Mouse (Mus musculus) neural tube, embryonic 10.5 days (tissue): Measurements from ENCODE around the gene Mrpl43.
A peak's percentile ranks its signal among the peaks of the same experiment; 100 is the strongest.
"Not testable (repeated sequence)": the region's sequence is repeated elsewhere in the genome, so short reads cannot be mapped to it uniquely, and the experiment has no call there.

ENCODE experiments used
- DNase-seq: peaks from one replicate; pipeline ENCODE4 v3.0.0-alpha.2; 2017; ENCODE audit warnings: low spot score; ENCODE audit errors: extremely low spot score

The Mrpl43 gene

GRCm38 (mm10) chr19:45005957-45006712 is at the start of gene Mrpl43:
TSS of gene Mrpl43 (minus strand) at chr19:45006442.
- DNase-seq: peak; percentile 98

GRCm38 (mm10) chr19:45054892-45055690 is 48.8 kb upstream of the Mrpl43 start:
- DNase-seq: no peak

DNA sequence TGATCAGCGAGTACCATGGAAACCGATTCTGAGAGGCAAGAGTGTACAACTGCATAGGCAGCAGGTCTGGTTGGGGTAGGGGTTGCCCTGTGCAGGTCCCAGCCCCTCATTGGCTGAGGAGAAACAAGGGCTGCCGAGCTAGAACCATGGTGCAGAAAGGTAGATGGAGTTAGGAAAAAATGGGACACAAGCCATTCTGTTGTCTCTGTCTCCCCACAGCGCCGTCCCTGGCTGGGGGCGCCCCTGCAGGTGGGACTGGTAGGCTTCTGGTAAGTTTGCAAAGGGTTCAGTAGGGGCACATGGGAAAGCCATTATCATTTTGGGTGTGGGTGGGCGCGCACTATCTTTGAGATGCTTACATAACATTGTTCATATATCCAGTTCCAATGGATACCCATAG is 47.2 kb upstream of the Mrpl43 start:
- no peak for DNase-seq

DNA sequence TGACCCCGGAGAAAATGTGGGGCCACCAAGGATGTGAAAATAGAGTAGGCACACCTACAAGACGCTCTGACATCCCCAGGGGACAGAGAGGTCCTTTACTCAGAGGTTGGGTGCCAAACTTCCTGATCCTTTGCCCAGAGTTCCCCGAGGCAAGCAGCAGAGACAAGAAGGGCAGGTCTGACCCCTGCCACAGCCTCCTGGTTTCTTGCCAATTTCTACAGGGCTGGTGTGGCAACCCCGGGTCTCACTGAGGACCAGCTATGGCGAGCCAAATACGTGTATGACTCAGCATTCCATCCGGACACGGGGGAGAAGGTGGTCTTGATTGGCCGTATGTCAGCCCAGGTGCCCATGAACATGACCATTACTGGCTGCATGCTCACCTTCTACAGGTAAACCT is 43.3 kb upstream of the Mrpl43 start:
- DNase-seq: no peak

- no peak for DNase-seq
Observed at GRCm38 (mm10) chr19:45048644-45049365, 42.6 kb upstream of the Mrpl43 start.

DNA sequence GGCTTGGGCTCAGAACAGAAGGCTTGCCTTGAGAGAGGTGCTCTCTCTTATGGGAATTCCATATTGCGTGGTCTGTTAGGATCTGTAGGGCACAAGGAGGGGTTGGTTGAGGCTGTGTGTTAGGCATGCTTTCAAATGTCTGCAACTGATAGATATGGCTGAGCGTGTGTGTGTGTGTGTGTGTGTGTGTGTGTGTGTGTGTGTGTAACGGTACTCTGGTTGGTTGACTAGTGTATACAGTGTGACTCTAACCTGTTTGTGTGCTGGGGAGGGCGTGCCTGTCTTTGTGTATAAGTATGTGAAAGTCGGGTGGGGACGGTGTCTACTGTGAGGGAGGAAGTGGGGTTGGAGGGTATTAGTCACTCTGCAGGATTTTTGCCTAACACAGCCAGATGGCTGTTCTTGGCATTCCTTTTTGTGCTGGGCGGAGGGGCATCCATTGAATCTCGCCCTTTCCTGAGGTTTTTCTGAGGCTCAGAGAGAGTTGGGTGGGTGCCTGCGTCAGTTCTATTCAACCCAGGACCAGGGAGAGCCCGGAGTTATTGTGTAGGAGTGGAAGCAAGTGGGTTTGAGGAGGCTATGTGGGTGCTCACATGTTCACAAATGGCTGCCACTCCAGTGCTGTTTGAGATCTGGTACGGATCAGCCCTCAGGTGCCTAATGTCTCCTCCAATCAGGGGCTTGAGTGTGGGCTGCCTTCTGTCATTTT is 41.8 kb upstream of the Mrpl43 start:
- no peak for DNase-seq

DNA sequence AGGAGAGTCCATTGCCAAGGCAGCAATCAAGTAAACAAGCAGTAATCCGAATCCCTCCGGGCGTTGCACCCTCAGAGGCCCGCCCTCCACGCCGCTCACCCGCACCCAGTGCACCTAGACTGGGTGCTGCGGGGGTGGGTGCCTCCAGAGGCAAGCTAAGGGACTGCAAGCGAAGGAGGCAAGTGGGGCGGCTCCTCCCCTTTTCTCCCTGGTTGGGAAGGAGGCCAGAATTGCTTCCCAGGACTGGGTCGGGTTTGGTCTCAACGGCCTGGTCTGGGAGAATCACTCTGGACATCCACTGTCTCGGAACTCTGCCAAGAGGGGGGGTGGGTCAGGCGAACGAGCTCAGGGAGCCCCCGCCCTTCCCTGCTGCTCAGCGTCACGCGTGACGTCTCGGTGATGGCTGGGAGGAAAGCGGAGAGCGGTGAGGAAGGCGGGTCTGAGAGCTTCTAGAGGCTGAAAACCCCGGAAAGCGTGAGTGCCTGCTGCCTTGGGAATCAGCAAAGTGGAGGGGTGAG is 41.2 kb upstream of the Mrpl43 start, which contains the start of gene Sfxn3:
Gene Sfxn3, plus strand, starts transcription at position 87 of the 518 bp plus-strand sequence.
- DNase-seq: peak; percentile 85

DNA sequence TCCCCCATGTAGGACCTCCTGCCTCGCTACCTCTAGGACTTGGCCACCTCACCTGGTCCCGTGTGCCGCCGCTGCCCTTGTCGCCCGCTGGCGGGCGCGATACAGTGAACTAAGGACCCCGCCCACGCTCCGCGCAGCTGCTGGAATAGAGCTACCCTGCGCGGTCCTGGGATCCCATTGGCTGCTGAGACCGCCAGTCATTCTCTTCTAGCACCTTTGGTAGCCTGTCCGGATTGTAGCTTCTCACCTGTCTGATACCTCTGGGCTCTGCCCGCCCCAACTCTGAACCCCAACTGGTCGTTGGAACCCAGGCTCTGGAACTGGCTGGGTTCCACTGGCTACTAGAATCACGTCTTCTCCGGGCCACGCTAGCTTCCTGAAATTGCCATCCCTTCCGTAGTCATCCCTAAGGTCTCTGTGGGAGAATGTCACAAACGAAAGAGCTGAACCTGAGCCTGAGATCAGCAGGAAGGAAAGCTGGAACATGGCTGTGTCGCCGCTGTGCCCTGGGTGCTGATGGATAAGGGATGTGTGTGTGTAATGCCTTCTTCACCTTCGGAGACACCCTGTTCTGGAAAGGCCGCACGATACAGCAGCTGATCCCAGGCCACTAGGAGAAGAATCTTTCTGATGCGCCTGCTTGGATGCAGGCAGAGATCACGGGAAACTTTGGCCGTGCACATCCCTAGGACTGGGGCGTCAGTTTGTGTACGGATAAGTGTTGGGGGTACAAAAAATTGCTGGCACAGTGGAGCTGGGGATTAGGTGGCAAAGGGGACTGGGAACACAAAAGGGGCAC is 40.5 kb upstream of the Mrpl43 start:
- DNase-seq: no peak

DNA sequence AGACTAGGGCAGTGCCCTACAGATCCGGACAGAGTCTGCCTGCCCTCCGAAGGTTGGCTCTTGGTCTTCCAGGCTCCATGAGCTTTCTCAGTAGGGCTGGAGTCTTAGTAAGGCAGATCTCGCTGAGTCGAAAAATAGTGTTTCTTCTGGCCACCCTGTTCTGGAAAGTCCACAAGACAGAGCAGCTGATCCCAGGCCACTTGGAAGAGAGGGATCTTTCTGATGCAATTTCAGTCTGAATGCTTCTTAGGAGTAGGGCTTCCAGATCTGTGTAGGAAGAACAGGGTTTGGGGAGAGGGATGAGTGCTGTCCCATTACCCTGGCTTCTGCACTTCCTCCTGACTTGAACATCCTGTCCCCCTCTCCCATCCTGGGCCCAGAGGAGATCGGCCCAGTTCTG is 39.4 kb upstream of the Mrpl43 start, which contains the start of gene Pdzd7:
Gene Pdzd7, minus strand, starts transcription at position 67 of the 400 bp plus-strand sequence.
- no peak for DNase-seq

- no peak for DNase-seq
Observed at GRCm38 (mm10) chr19:45045236-45045635, 39.0 kb upstream of the Mrpl43 start.

- no peak for DNase-seq
Observed at GRCm38 (mm10) chr19:45044389-45044927, 38.2 kb upstream of the Mrpl43 start.

DNA sequence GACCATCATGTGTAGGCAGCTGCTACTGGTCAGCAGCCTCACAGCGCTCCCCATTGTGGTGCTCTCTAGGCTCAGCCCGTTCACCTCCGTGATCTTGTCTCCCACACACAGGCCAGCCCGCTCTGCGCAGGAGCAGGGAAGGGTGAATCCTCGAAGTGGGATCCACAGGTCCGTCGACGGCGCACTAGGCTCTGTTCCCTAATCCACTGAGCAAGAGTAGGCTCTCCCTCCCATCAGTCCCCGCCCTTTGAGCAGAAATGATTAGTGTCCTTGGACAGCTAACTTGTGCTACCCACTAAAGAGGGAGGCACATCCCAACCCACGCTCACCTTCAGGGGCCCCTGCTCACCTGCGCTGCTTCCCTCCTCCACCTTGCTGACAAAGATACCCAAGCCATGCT is 34.0 kb upstream of the Mrpl43 start:
- no peak for DNase-seq

DNA sequence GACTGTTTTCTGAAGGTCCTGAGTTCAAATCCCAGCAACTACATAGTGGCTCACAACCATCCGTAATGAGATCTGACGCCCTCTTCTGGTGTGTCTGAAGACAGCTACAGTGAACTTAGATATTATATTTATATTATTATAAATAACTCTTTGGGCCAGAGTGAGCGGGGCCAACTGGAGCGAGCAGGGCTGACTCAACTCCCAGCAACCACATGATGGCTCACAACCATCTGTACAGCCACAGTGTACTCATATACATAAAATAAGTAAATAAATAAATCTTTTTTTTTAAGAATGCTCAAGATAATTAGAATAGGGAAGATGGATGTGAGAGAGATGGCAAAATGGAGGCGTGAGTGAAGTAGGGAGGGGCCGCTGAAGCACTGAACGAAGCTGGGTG is 32.0 kb upstream of the Mrpl43 start:
- DNase-seq: not testable (repeated sequence)

DNA sequence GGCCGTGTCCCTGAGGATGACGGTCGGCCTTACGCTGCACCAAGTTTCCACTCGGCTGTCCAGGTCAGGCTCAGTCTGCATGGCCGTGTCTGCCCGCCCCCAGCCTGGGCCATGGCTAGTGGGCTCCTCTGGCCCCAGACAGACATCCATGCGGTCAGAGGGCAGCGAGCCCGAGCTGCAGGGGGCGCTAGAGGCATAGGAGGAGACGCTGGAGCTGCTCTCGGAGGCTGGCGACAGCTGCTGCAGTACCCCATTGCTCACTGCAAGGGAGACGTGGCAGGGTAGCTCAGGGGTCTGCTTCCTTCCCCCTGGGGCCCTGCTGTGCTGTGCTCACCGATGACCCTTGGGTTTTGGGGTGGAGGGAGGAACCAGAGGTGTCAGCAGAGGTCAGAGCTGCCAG is 30.6 kb upstream of the Mrpl43 start:
- DNase-seq: peak; percentile 55

GRCm38 (mm10) chr19:45032570-45033332 is 26.5 kb upstream of the Mrpl43 start:
- DNase-seq: no peak

DNA sequence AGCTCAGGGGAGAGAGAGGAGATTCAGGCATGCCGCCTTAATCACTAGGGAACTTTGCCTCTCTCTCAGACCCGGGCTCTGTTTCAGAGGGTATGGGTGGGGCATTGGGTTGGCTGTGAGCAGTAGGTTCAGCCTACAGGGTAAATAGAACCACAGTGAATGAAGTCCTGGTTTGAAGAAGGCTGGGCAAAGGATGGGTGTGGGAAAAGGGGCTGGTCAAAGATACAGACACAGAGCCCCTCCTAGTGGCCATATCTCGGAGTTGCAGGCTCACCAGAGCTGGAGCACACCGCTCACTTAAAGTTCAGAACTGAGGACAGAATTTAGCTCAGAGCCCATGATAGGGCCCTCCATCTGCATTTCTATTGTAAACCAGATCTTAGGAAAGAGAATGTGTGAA is 25.5 kb upstream of the Mrpl43 start:
- DNase-seq: peak; percentile 79

GRCm38 (mm10) chr19:45030746-45031693 is 24.8 kb upstream of the Mrpl43 start:
- DNase-seq: peak; percentile 71

- DNase-seq: peak; percentile 73
Observed at GRCm38 (mm10) chr19:45030111-45030510, 23.9 kb upstream of the Mrpl43 start.
